Mouse (Mus musculus) liver (tissue): ENCODE results near the gene Gm11562.
"Not testable (repeated sequence)": the region's sequence is repeated elsewhere in the genome, so short reads cannot be mapped to it uniquely, and the experiment has no call there.

Source experiments
- DNase-seq: peaks from one replicate; pipeline ENCODE4 v3.0.0-alpha.2; 2020; ENCODE audit warnings: mixed read lengths

The Gm11562 gene

GRCm38 (mm10) chr11:99620335-99620734, at the start of gene Gm11562:
Gene Gm11562 (minus strand): TSS chr11:99620435.
- no peak for DNase-seq

DNA sequence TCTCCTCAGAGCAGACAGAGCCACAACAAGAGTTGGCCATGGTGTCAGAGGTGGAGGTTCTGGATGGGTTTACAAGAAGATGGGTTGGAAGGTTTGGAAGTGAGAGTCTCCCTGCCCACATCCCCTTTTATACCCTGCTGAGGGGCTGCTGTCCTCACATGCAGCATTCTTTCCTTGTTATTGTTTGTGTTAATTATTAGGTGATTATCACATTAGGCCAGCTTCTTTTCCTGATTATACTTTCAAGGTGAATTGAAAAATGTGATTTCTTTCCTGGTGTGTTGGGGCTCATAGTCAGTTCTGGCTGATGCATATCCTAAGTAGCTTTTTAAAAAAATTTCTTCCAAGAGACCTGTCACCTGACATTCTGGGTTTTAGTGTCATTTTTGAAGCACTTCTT, 45.6 kb upstream of the Gm11562 start, which contains the start of gene Krtap4-6:
TSS of gene Krtap4-6 (minus strand) at position 101 of the 400 bp plus-strand sequence.
- no peak for DNase-seq

DNA sequence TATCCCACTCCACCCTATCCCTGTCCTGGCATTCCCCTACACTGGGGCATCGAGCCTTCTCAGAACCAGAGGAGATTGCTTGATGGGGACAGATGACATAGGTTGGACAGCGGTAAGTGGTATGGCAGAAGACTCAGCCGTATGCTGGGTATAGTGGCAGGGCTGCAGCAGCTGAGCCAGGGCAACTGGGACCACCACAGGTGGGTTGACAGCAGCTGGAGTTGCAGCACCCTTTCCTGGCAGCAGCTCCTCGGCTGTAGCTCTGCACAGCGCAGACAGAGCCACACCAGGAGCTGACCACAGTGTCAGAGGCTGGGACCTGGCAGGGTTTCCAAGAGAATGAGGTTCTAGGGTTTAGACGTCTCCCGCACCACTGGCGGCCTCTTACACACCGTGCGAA, 42.6 kb upstream of the Gm11562 start:
- no peak for DNase-seq

GRCm38 (mm10) chr11:99659256-99659655, 39.0 kb upstream of the Gm11562 start:
- no peak for DNase-seq

GRCm38 (mm10) chr11:99658467-99659010, 38.3 kb upstream of the Gm11562 start, which contains the start of gene Gm11563:
Gene Gm11563 (minus strand): TSS chr11:99658960.
- not testable (repeated sequence) for DNase-seq

- no peak for DNase-seq
Observed at GRCm38 (mm10) chr11:99657051-99657450, 36.8 kb upstream of the Gm11562 start.

- DNase-seq: no peak
Observed at GRCm38 (mm10) chr11:99650136-99650535, 29.9 kb upstream of the Gm11562 start, which contains the start of gene Gm11555. Gene Gm11555 (minus strand): TSS chr11:99650236.

DNA sequence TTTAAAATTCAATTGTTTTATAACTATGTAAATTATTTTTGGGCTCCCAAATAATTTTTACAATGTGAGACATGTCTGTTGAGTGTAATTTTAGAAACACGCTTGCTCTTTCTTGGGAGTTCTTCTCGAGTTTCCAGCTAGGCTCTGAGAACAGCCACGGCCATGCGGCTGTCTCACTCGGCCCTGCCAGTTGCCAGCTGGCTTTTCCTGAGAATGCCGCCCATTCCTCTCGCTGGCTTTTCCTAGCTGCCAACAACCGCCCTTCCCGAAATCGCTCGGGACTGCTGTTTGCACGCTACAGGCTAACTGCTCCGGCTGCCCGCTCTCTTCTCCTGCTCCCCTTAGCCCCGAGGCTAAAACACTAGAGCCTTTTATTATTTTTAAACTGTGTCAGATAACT, 26.2 kb upstream of the Gm11562 start:
- no peak for DNase-seq

DNA sequence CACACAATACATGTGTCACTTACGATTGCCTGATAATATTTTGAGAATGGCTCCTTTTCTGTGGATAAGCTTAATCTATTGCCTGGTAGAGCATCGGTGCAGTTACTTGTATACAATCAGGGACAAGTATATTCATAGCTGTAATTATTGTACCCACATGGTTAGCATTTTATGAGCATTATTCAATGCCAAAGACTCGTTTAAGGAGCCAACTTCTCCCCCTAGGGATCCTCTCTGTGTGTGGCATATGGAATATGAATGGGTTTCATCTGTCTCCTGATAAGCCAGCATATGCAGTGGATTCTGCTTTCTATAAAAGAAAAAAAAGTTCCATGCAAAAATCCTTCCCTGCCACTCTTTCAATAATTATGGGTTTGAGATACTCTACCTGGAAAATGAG, 24.1 kb upstream of the Gm11562 start:
- DNase-seq: no peak

- DNase-seq: not testable (repeated sequence)
Observed at GRCm38 (mm10) chr11:99643635-99644139, 23.5 kb upstream of the Gm11562 start, which contains the start of gene Krtap4-7. Gene Krtap4-7 (minus strand): TSS chr11:99644089.

DNA sequence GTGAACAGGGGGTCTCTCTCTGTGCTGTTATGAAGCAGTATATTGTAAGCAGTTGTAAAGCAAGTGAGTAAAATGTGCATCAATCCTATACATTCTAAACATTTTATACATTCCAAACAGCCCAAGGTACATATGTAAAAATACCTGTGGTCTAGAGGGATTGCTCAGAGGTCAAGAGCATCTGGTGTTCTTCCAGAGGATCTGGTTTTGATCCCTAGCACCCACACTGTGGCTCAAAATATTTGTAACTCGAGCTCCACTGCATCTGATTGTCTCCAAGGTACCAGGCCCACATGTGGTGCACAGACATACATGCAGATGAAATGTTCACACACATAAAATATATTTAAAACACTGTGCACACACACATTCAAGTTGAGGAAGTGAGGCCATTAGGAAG, 20.7 kb upstream of the Gm11562 start:
- no peak for DNase-seq

DNA sequence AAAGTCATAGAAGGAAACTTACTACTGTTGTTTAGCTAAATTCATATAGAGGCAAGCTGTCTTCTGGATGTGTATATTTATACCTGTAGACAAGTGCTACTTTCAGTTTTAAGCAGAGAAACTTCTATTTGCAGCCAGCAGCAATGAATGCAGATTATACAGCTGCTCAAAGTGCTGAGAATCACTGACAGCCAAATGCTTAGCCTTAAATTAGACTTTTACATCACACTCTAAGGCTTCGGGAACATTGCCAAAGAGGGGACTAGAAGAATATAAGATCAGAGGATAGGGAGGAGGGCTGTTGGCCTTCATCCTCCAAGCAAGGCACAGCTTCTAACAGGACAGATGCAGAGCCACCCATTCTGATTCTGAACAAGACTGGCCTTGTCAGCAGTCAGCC, 16.9 kb upstream of the Gm11562 start:
- no peak for DNase-seq

- no peak for DNase-seq
Observed at GRCm38 (mm10) chr11:99634653-99635134, 14.5 kb upstream of the Gm11562 start, which contains the start of gene Krtap4-2. Gene Krtap4-2 (minus strand): TSS chr11:99635084.

DNA sequence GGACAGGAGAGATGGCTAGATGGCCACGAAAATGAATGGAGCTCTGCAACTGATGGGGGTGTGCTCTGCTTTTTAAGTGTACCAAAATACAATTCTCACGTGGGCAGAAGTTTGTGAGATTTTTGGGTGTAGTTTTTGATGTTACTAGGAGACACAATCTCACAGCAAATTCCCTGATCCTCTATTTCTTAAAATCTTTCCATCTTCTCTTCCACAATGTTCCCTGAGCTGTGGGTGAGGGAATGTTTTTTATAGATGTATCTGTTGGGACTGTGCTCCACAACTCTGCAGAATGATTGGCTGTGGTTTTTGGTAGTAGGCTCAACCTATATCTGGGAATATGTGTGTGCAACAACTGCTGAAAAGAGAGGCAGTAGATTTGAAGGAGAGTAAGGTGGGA, 13.1 kb upstream of the Gm11562 start:
- DNase-seq: no peak

GRCm38 (mm10) chr11:99630890-99631289, 10.7 kb upstream of the Gm11562 start:
- DNase-seq: no peak

DNA sequence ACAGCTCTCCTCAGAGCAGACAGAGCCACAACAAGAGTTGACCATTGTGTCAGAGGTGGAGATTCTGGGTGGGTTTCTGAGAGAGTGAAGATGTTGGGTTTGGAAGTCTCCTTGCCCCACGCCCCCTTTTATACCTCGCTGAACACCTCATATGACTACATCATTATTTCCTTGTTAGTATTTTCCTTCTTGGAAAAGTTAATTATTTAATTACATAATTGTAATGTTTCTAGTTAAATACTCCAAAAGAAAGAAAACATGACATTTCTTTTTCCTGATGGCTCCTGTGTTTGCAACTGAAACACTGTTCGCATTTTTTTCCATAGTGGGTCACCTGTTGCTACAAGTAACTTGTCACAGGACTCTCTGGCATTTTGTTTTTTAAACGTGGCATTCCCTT, 7.9 kb upstream of the Gm11562 start, which contains the start of gene Krtap4-1:
TSS of gene Krtap4-1 (minus strand) at position 101 of the 400 bp plus-strand sequence.
- no peak for DNase-seq

DNA sequence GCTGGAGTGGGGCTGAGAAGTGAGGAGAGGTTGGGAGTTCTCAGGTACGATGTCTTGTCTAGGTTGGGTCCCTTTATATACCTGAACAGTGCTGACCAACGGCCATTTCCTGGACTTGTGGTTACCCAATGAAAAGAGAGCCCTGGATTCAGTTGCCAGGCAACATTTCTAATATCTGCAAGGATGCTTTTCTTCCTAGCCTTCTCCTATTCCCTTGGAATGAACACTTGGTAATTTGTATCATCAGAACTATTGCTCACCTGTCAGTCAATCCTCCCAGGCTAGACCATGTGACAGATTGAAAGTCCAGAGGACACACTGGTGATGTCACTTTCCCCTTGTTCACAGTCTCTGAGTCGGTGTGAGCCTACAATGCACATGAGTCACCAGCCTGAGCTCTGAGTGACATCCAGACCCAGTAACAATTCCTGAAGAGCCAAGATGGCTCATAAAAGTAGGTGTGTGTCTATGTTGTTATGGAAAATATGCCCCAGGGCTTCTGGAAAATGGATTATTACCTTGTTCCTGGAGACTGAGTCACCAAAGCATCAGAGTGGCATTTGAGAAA, 5.4 kb downstream of the Gm11562 start, which contains the start of gene Krtap2-4:
TSS of gene Krtap2-4 (minus strand) at position 51 of the 568 bp plus-strand sequence.
- no peak for DNase-seq

GRCm38 (mm10) chr11:99610089-99610488, 10.1 kb downstream of the Gm11562 start, which contains the start of gene Gm11937:
Gene Gm11937 (minus strand): TSS chr11:99610189.
- DNase-seq: not testable (repeated sequence)

DNA sequence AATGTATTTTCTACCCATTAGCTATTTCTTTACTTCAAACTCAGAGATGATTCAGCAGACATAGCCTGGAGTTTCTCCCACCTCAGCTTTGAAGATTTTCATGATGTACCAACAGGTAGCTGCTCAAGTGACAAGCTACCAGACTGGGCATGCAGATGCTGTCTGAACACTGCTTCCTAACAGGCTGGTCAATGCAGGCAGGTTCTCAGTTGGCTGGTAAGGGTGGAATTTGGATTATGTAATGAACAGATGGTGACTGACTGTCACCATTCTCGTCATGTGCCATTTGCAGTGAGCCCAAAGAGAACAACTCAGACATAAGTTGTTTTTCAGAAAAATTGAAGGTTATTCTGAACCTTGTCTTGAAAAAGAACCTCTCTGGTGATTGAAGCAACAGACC, 11.1 kb downstream of the Gm11562 start:
- no peak for DNase-seq

DNA sequence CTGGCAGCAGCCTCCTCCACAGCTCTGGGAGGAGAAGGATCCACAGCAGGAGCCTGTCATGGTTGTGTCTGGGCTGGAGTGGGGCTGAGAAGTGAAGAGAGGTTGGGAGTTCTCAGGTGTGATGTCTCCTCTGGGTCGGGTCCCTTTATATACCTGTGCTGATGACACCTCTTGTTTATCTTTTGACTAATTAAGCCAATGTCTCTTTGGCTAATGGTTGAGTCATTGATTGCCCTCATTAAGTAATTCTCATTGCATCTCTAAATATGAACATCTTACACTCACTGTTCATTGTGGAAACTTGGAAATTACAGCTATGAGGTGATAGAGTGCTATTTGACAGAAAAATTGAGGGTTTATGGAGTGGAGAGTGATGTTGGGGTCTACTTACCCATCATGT, 17.0 kb downstream of the Gm11562 start, which contains the start of gene Gm11938:
TSS of gene Gm11938 (minus strand) at position 101 of the 400 bp plus-strand sequence.
- not testable (repeated sequence) for DNase-seq

DNA sequence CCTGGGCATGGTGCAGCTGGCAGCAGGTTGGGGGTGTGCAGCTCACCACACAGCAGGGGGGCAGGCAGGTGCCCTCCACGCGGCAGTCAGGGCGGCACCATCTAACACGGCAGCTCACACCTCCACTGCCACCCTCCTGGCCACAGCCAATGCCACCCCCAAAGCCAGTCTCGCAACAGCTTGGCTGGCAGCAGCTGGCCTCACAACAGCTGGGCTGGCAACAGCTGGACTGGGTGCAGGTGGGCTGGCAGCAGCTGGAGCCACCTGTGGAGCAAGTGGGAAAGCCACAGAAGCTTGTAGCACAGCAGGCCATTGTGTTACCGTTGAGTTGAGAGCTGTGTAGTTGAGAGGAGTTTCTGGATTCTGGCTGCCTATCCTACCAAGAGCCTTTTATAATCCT, 22.5 kb downstream of the Gm11562 start, which contains the start of gene Krtap9-3:
TSS of gene Krtap9-3 (minus strand) at position 364 of the 400 bp plus-strand sequence.
- not testable (repeated sequence) for DNase-seq

GRCm38 (mm10) chr11:99590981-99591380, 29.3 kb downstream of the Gm11562 start, which contains the start of gene Krtap1-3:
Gene Krtap1-3 (minus strand): TSS chr11:99591339.
- DNase-seq: no peak

GRCm38 (mm10) chr11:99585096-99585495, 35.1 kb downstream of the Gm11562 start:
- DNase-seq: no peak
